Mouse (Mus musculus): ENCODE results near the gene Aloxe3.

- no peak for TF ChIP-seq POLR2A (IDR thresholded peaks at IDR 0.05; ENCODE audit: borderline replicate concordance, insufficient read depth, low read length)
- TF ChIP-seq CTCF (IDR thresholded peaks at IDR 0.05; ENCODE audit: borderline replicate concordance, insufficient read depth, low read depth, low read length): no peak
Measured at GRCm38 (mm10) chr11:69148451-69148960, 22.8 kb downstream of the Aloxe3 start.

Data from cerebellum, adult 2 months (tissue).